7 mouse cellular contexts compared by ENCODE assay signal in the genomic region with DNA sequence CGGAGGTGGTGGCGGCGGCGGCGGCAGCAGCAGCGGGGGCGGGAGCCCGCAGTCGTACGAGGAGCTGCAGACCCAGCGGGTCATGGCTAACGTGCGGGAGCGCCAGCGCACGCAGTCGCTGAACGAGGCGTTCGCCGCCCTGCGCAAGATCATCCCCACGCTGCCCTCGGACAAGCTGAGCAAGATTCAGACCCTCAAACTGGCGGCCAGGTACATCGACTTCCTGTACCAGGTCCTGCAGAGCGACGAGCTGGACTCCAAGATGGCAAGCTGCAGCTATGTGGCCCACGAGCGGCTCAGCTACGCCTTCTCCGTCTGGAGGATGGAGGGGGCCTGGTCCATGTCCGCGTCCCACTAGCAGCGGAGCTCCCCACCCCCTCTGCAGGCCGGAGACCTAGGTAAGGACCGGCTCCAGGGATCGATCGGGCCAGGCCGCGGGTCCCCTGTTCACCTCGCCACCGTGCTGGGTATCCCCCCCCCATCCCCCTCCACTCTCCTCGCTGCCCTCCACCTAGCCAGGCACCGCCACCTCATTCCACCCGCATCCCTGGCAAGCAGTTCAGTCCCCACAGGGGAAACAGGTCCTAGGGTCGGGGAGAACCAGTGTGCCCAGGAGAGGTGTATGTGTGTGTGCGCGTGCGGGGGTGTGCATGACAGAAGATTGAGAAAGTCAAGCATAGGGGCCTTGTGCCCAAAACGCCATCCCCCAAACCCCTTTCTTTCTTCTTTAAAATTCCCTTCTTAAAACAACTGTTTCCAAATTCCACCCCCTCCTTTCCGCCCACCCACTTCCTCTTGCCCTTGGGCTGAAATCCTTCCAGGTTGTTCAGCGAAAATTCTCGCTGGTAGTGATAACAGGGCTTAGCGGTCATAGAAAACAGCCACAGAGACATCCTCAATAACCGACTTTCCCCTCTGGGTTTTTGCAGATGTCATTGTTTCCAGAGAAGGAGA. TPM values are rescaled to one million over a fixed set of nuclear protein-coding genes. Genes with fewer than 3 reads are reported as not detected.
DNase-seq lines count a peak whose midpoint lies in the region; ATAC-seq and TF ChIP-seq lines count a peak whose summit lies in the region.

No protein-coding gene starts in this region.

- ATAC-seq in lung, postnatal 0 days: peak; percentile 27; the same call in 1 of the 2 replicates
- peak; percentile 10 for ATAC-seq in forebrain, embryonic 14.5 days
- ATAC-seq in intestine, embryonic 16.5 days: peak; percentile 21; the same call in 1 of the 2 replicates
- peak; percentile 16; the same call in 1 of the 2 replicates for ATAC-seq in midbrain, postnatal 0 days (ENCODE audit: low FRiP score)

- peaks cover 78% of the 10 kb centered on the region for H3K27me3 ChIP-seq in lung, postnatal 0 days (replicated peaks; ENCODE audit: insufficient read depth, low read length)
- peaks cover 86% of the 10 kb centered on the region for H3K27me3 ChIP-seq in forebrain, embryonic 14.5 days (replicated peaks; ENCODE audit: control insufficient read depth, insufficient read depth, low read length)
- peaks cover 61% of the 10 kb centered on the region for H3K27me3 ChIP-seq in intestine, embryonic 16.5 days (replicated peaks; ENCODE audit: control insufficient read depth, insufficient read depth, low read length)
- H3K27me3 ChIP-seq in midbrain, postnatal 0 days (ENCODE audit: insufficient read depth, low read length): peaks cover 59% of the 10 kb centered on the region

- no peak for TF ChIP-seq POLR2A in bone marrow macrophage, adult 2 months (IDR thresholded peaks at IDR 0.05; ENCODE audit: borderline replicate concordance, low read depth, low read length)

- no peaks in the 10 kb centered on the region for H3K36me3 ChIP-seq in lung, postnatal 0 days (ENCODE audit: insufficient read depth, low read length)
- no peaks in the 10 kb centered on the region for H3K36me3 ChIP-seq in forebrain, embryonic 14.5 days (ENCODE audit: control insufficient read depth, insufficient read depth, low read length)
- no peaks in the 10 kb centered on the region for H3K36me3 ChIP-seq in intestine, embryonic 16.5 days (ENCODE audit: control insufficient read depth, insufficient read depth, low read length)
- H3K36me3 ChIP-seq in midbrain, postnatal 0 days (ENCODE audit: insufficient read depth, low read length): no peaks in the 10 kb centered on the region

- no peak overlapping the region for H3K9ac ChIP-seq in lung, postnatal 0 days (replicated peaks; ENCODE audit: low read depth)
- peak overlapping the region; percentile 55 for H3K9ac ChIP-seq in forebrain, embryonic 14.5 days (ENCODE audit: low read length)
- H3K9ac ChIP-seq in intestine, embryonic 16.5 days (ENCODE audit: low read depth, low read length): peak overlapping the region; percentile 72
- H3K9ac ChIP-seq in midbrain, postnatal 0 days (replicated peaks; ENCODE audit: low read length, poor library complexity, severe bottlenecking): peak overlapping the region; percentile 42; the same call in 1 of the 2 replicates

- H3K9me3 ChIP-seq in lung, postnatal 0 days (ENCODE audit: low read length): no peaks in the 10 kb centered on the region
- no peaks in the 10 kb centered on the region for H3K9me3 ChIP-seq in forebrain, embryonic 14.5 days (replicated peaks; ENCODE audit: control insufficient read depth, low read length)
- H3K9me3 ChIP-seq in intestine, embryonic 16.5 days (ENCODE audit: control insufficient read depth, low read length): no peaks in the 10 kb centered on the region
- no peaks in the 10 kb centered on the region for H3K9me3 ChIP-seq in midbrain, postnatal 0 days (ENCODE audit: low read length)

- no peaks in the 10 kb centered on the region for H3K4me1 ChIP-seq in lung, postnatal 0 days (ENCODE audit: insufficient read depth, low read depth, low read length)
- H3K4me1 ChIP-seq in bone marrow macrophage, adult 2 months (ENCODE audit: control insufficient read depth, insufficient read depth, low read length): no peaks in the 10 kb centered on the region
- peaks cover 5% of the 10 kb centered on the region; the same call in 1 of the 2 replicates for H3K4me1 ChIP-seq in forebrain, embryonic 14.5 days (ENCODE audit: control insufficient read depth, insufficient read depth, low read length)
- peaks cover 20% of the 10 kb centered on the region; the same call in 1 of the 2 replicates for H3K4me1 ChIP-seq in intestine, embryonic 16.5 days (ENCODE audit: control insufficient read depth, insufficient read depth, low read length)
- H3K4me1 ChIP-seq in midbrain, postnatal 0 days (ENCODE audit: insufficient read depth, low read length): no peaks in the 10 kb centered on the region

- no peak for TF ChIP-seq EP300 in lung, postnatal 0 days (IDR thresholded peaks at IDR 0.05)

- H3K27ac ChIP-seq in lung, postnatal 0 days (ENCODE audit: low read length): no peak overlapping the region
- H3K27ac ChIP-seq in bone marrow macrophage, adult 2 months (ENCODE audit: insufficient read depth, low read depth, low read length): no peak overlapping the region
- H3K27ac ChIP-seq in forebrain, embryonic 14.5 days (ENCODE audit: low read depth, low read length): no peak overlapping the region
- H3K27ac ChIP-seq in intestine, embryonic 16.5 days (ENCODE audit: low read length): 0 out of 2 replicates have a peak overlapping the region, but pooled peaks have one; percentile 23
- 0 out of 2 replicates have a peak overlapping the region, but pooled peaks have one; percentile 3 for H3K27ac ChIP-seq in midbrain, postnatal 0 days (ENCODE audit: low read depth, low read length)

- WGBS in lung, postnatal 0 days: 2% methylated on average over 49 of the region's 56 CpGs
- under 1% methylated on average over 54 of the region's 56 CpGs for WGBS in forebrain, embryonic 14.5 days
- under 1% methylated on average over 49 of the region's 56 CpGs for WGBS in intestine, embryonic 16.5 days
- under 1% methylated on average over 52 of the region's 56 CpGs for WGBS in midbrain, postnatal 0 days

- no peak for TF ChIP-seq CTCF in lung, postnatal 0 days (IDR thresholded peaks at IDR 0.05)
- no peak for TF ChIP-seq CTCF in bone marrow macrophage, adult 2 months (IDR thresholded peaks at IDR 0.05; ENCODE audit: low read depth, low read length)
- TF ChIP-seq CTCF in midbrain, postnatal 0 days (IDR thresholded peaks at IDR 0.05): no peak

- H3K4me2 ChIP-seq in lung, postnatal 0 days (replicated peaks; ENCODE audit: low read depth, low read length): peak overlapping the region; percentile 91
- H3K4me2 ChIP-seq in forebrain, embryonic 14.5 days (ENCODE audit: low read length): peak overlapping the region; percentile 76
- H3K4me2 ChIP-seq in intestine, embryonic 16.5 days (ENCODE audit: low read depth, low read length): peak overlapping the region; percentile 83
- peak overlapping the region; percentile 79 for H3K4me2 ChIP-seq in midbrain, postnatal 0 days (ENCODE audit: low read depth, low read length, poor library complexity, severe bottlenecking)

- DNase-seq in lung, postnatal 0 days (ENCODE audit: low spot score): no peak
- no peak for DNase-seq in lung, postnatal 25 days (ENCODE audit: low spot score)
- peak; percentile 41 for DNase-seq in forebrain, embryonic 14.5 days (ENCODE audit: low spot score)
- no peak for DNase-seq in midbrain, postnatal 0 days (ENCODE audit: low spot score)
- DNase-seq in spleen, postnatal 14 days (ENCODE audit: low spot score in 2 of 2): no peak

- peak overlapping the region; percentile 52 for H3K4me3 ChIP-seq in lung, postnatal 0 days (ENCODE audit: low read depth, low read length)
- peak overlapping the region; percentile 48; the same call in 1 of the 2 replicates for H3K4me3 ChIP-seq in bone marrow macrophage, adult 2 months (ENCODE audit: insufficient read depth, low read length)
- peak overlapping the region; percentile 46 for H3K4me3 ChIP-seq in forebrain, embryonic 14.5 days (ENCODE audit: low read depth, low read length)
- peak overlapping the region; percentile 64 for H3K4me3 ChIP-seq in intestine, embryonic 16.5 days (ENCODE audit: low read length)
- H3K4me3 ChIP-seq in midbrain, postnatal 0 days (ENCODE audit: low read depth, low read length): peak overlapping the region; percentile 45

RNA-seq across cellular contexts. Expression of gene Twist1, which starts 1.0 kb away (rescaled TPM):
- 0.13 and 0.14 TPM in 2 replicates for polyA plus RNA-seq in lung, postnatal 0 days (2015; fragmentation: Nextera tagmentation; extraction: Ambion mirVana)
- 0.46 TPM in 1 of 2 replicates, not detected in the other for polyA plus RNA-seq in bone marrow macrophage, adult 2 months (2012; ENCODE audit: insufficient read depth, insufficient read length, missing spikeins)
- polyA plus RNA-seq in forebrain, embryonic 14.5 days (2014; fragmentation: Nextera tagmentation; extraction: Ambion mirVana): 0.69 and 0.96 TPM in 2 replicates
- 0.49 and 0.59 TPM in 2 replicates for polyA plus RNA-seq in intestine, embryonic 16.5 days (2015; fragmentation: Nextera tagmentation; extraction: Ambion mirVana)
- 2.7 and 3.5 TPM in 2 replicates for total RNA-seq in midbrain, postnatal 0 days (2014; rRNA removed)
- 1.00 and 1.2 TPM in 2 replicates for polyA plus RNA-seq in midbrain, postnatal 0 days (2015; fragmentation: Nextera tagmentation; extraction: Ambion mirVana)

RNA-seq across cellular contexts. Expression of gene Ferd3l, which starts 30.3 kb away (rescaled TPM):
- not detected in 2 replicates for polyA plus RNA-seq in lung, postnatal 0 days (2015; fragmentation: Nextera tagmentation; extraction: Ambion mirVana)
- polyA plus RNA-seq in bone marrow macrophage, adult 2 months (2012; ENCODE audit: insufficient read depth, insufficient read length, missing spikeins): not detected in 2 replicates
- not detected in 2 replicates for polyA plus RNA-seq in forebrain, embryonic 14.5 days (2014; fragmentation: Nextera tagmentation; extraction: Ambion mirVana)
- polyA plus RNA-seq in intestine, embryonic 16.5 days (2015; fragmentation: Nextera tagmentation; extraction: Ambion mirVana): not detected in 2 replicates
- total RNA-seq in midbrain, postnatal 0 days (2014; rRNA removed): 0.71 and 1.5 TPM in 2 replicates
- 0.26 and 0.53 TPM in 2 replicates for polyA plus RNA-seq in midbrain, postnatal 0 days (2015; fragmentation: Nextera tagmentation; extraction: Ambion mirVana)

Comparison
In these comparisons a context has a peak if more than half of its experiments do, and no peak if none do; other contexts are left out.
1. H3K27ac ChIP-seq: peak in intestine, embryonic 16.5 days (single experiment) and midbrain, postnatal 0 days (single experiment); none in lung, postnatal 0 days (single experiment), bone marrow macrophage, adult 2 months (single experiment) and forebrain, embryonic 14.5 days (single experiment).
2. Peak in every context shown above with its lines, with median percentiles within 50 percentile points of each other: ATAC-seq, H3K4me2 ChIP-seq and H3K4me3 ChIP-seq.